Mouse (Mus musculus) gastrocnemius, adult 2 months (tissue): Measurements from ENCODE around the gene Casp9. TPM values are rescaled to one million over a fixed set of nuclear protein-coding genes. Genes with fewer than 3 reads are reported as not detected.

Experiments
- DNase-seq: peaks from one replicate; pipeline ENCODE4 v3.0.0; 2022
- H3K27ac ChIP-seq: fragments of 200-600 bp; 2 replicates; pipeline ENCODE4 v1.8.1; 2022; ENCODE audit warnings: mild to moderate bottlenecking
- H3K4me3 ChIP-seq: fragments of 200-600 bp; 2 replicates; pipeline ENCODE4 v1.8.1; 2022; ENCODE audit warnings: mild to moderate bottlenecking, moderate library complexity
- CTCF ChIP-seq: fragments of 200-600 bp; IDR thresholded peaks from 2 replicates; pipeline ENCODE4 v1.8.1; 2022; ENCODE audit warnings: antibody characterized with exemption, mild to moderate bottlenecking, moderate library complexity
- intact Hi-C: fragments of 180-260 bp; cut with DNase I; formaldehyde crosslinking; loops from one replicate; pipeline ENCODE4 v1.15.1; 2025
- long read RNA-seq, 2 experiments: library from polyadenylated mRNA; stranded (forward); transcript quantifications; one replicate each; pipeline ENCODE4 v2.0.0; 2021
- total RNA-seq, 2 experiments: library from RNA; stranded (reverse); gene quantifications; 2 replicates each; pipeline ENCODE4 v1.2.3; 2021

Casp9 gene
- 1 to 10 TPM; 2.2 to 2.5 TPM for total RNA-seq
- long read RNA-seq, experiment 1, partial matches to known transcripts, result 1 of 4 reads
- long read RNA-seq, experiment 1, other reads (novel, unspliced or antisense), result 1 of 4 reads
- long read RNA-seq, experiment 2, transcript Casp9-201 (9 exons, 3,897 nt), result major isoform, 6 of 8 reads
- long read RNA-seq, experiment 2, partial matches to known transcripts, result 0 of 8 reads
- long read RNA-seq, experiment 2, other reads (novel, unspliced or antisense), result 2 of 8 reads

DNA sequence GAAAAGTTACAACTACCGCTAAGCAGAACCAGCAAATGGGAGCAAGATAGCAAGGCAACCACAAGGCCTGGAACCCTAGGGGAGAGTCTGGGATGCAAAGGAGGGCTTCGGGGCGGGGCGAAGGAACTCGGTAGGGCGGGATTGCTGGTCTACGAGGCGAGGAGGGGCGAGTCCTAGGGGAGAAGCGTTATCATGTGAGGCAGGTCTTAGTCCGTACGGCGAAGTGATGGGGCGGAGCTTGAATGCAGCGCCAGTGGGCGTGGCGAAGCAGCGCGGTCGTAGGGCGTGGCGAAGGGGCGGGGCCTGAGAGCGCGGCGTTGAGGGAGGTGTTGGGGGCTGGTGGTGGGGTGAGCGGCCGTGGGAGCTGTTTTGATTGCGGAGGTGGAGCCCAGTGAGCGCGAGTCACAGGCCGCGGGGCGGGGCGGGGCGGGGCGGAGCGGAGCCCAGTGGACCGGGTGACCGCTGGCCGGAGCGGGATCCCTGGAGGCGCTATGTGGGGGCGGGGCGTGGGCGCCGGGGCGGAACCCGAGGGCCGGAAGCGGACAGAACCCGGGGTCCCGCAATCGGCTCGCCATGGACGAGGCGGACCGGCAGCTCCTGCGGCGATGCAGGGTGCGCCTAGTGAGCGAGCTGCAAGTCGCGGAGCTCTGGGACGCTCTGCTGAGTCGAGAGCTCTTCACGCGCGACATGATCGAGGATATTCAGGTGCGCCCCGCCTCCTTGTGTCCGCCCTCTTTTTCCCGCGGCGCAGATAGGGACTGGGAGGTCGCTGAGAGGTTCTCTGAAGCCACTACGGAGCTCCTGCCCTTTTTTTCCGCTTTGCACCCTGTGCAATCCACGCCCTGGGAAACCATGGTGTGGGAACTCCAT, at the start of gene Casp9:
Casp9 (plus strand) TSS at position 331 of the 870 bp plus-strand sequence.
- intact Hi-C loops, result loop anchor here (5.0 kb wide), 1 partner anchor 71 kb away; the partner anchor contains the start of gene Ddi2
- peak within 1 kb of the TSS; percentile 98 for H3K4me3 ChIP-seq
- DNase-seq, result peak; percentile 98
- H3K27ac ChIP-seq, result peak within 1 kb of the TSS; percentile 94
- no peak; the same call in 1 of the 2 replicates for TF ChIP-seq CTCF

DNA sequence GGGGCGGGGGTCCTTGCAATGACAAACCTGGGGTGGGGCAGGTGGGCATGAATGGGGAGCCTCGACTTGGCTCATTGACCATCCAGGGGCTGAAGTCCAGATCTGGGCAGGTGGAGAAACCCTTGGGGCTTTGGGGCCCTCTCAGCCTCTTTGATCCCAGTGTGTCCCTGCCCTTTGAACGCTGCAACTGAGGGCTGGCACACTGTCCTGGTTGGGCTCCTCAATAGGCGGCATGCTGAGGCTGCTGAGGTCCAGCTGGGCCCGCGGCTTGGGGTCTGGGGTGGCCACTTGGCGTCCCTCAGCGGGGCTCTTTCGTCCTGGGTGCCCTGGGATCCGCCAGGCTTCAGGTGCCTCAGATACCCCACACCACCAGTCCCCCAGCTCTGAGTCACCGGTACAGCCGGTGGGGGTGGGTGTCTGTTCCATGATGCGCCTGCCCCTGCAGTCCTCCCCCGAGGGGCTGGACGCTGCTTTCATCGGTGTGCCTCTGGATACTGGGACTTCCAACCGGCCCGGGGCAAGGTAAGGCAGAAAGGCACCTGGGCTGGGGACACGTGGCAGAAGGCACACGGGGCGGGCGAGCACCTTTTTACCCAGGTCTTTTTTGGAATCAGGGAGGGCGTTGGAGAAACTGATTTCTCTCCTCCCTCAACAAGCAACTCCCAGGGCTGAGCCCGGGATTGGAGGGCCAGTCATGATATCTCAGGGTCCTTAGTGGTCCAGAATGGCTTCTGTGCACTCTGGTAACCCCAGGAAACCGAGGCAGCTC, 46.6 kb upstream of the Casp9 start, which contains the start of gene Agmat:
Agmat (plus strand) TSS at position 95 of the 769 bp plus-strand sequence.
- intact Hi-C loops, result no loop called here
- no peak within 1 kb of the TSS for H3K4me3 ChIP-seq
- TF ChIP-seq CTCF, result no peak
- H3K27ac ChIP-seq, result no peak within 1 kb of the TSS
- no peak for DNase-seq

- Histone ChIP-seq H3K27ac (peak overlapping the region; percentile 83), H3K4me3 (peak overlapping the region; percentile 19; the same call in 1 of the 2 replicates)
- DNase-seq, result peak; percentile 82
- no peak for TF ChIP-seq CTCF
- intact Hi-C loops, result no loop called here
Measured at GRCm38 (mm10) chr4:141749557-141749956, 43.9 kb upstream of the Casp9 start.

GRCm38 (mm10) chr4:141750826-141751225, 42.6 kb upstream of the Casp9 start:
- Histone ChIP-seq H3K4me3 (no peak overlapping the region), H3K27ac (peak overlapping the region; percentile 16; the same call in 1 of the 2 replicates)
- intact Hi-C loops, result no loop called here
- no peak for DNase-seq
- TF ChIP-seq CTCF, result no peak

GRCm38 (mm10) chr4:141751419-141752075, 41.9 kb upstream of the Casp9 start:
- no peak for TF ChIP-seq CTCF
- H3K4me3 ChIP-seq, result no peak overlapping the region
- intact Hi-C loops, result no loop called here
- H3K27ac ChIP-seq, result peak overlapping the region; percentile 16; the same call in 1 of the 2 replicates
- no peak for DNase-seq

GRCm38 (mm10) chr4:141752076-141752421, 41.4 kb upstream of the Casp9 start:
- no peak overlapping the region for H3K27ac ChIP-seq
- no peak for TF ChIP-seq CTCF
- DNase-seq, result no peak
- intact Hi-C loops, result no loop called here
- no peak overlapping the region for H3K4me3 ChIP-seq

DNA sequence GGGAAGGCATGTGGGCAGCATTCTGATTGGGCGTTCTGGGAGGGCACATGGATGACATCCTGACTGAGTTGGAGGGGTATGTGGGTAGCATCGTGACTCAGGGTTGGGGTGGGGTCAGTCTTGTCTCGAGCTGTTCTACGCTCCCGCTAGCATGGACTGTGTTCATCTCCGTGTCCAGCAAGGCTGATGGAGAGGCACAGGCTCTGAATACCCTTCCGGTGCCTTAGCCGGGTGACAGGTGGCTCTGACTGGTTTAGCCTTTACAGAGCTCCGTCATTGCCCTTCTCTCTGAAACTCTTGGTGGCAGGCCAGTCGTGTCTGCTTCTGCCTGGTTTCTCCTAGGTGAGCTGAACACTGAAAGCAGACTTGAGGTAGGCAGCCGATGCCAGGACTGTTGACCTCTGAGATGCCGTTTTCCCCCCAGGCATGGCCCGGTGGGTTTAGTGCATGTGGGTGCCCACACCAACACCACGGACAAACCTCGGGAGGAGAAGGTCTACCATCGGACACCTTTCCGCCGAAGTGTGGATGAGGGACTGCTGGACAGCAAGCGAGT, 38.0 kb upstream of the Casp9 start:
- DNase-seq, result no peak
- TF ChIP-seq CTCF, result no peak
- intact Hi-C loops, result no loop called here
- H3K4me3 ChIP-seq, result no peak overlapping the region
- no peak overlapping the region for H3K27ac ChIP-seq

DNA sequence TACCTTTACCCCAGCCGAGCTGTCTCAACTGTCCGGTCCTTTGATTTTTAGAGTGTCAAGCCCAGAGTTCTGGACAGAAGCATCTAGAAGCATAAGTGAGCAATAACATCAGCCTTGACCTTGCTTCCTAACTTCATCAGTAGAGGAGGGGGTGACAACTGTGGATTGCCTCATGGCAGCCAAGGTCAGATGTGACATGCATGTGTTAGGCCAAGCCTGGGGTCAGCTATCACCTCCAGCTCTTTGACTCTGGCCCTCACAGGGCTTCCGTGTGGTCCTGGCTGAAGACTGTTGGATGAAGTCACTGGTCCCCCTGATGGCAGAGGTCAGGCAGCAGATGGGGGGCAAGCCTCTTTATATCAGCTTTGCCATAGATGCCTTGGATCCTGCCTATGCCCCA, 36.3 kb upstream of the Casp9 start:
- DNase-seq, result no peak
- Histone ChIP-seq H3K27ac (no peak overlapping the region), H3K4me3 (no peak overlapping the region)
- intact Hi-C loops, result no loop called here
- no peak for TF ChIP-seq CTCF

GRCm38 (mm10) chr4:141758874-141759542, 34.4 kb upstream of the Casp9 start:
- TF ChIP-seq CTCF, result no peak
- DNase-seq, result no peak
- intact Hi-C loops, result no loop called here

DNA sequence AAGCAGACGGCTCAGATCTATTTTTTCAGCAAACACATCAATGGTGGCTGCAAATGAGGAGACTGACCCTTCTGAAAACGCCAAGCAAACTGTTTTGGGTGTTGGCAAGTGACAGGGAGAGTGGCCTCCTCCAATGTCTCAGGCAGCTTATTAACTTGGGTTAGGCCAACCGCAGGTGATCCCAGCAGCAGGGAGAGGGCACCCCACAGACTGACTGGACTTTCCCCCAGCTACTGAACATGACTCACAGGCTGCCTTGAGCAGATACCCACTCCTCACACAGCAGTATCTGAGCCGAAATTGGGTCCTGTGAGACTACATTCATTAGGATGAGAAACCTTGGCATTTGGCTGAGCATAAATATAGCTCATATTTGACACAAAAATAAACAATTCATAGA, 32.5 kb upstream of the Casp9 start:
- no peak for TF ChIP-seq CTCF
- no peak for DNase-seq
- intact Hi-C loops, result no loop called here
- Histone ChIP-seq H3K27ac (no peak overlapping the region), H3K4me3 (no peak overlapping the region)

More at GRCm38 (mm10) chr4:141758874-141759542, 34.4 kb upstream of the Casp9 start:
- Histone ChIP-seq H3K4me3 (no peak overlapping the region), H3K27ac (no peak overlapping the region)

DNA sequence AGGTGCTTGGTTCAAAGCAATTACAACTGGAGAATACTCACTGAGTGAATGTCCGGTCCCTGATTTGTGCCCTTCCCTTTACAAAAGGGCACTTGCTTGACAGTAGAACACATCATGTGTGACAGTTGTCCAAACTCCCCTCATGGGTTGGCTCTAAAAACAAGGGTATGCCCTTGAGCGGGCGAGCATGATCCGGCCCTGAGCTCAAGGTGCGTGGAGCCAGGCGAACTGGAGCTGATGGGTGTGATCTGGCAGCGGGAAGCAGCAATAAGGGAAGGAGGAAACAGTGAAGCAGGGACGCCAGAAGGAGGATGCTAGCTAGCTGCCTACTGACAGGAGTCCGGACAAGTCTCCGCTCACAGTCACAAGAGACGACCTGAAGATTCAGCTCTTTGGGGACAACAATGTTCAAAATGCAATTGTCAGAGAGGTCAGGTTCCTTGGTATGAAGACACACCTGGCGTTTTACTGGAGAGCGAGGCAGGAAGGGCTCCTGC, 31.3 kb upstream of the Casp9 start:
- DNase-seq, result no peak
- TF ChIP-seq CTCF, result no peak

More for the DNA sequence above, 31.3 kb upstream of the Casp9 start:
- Histone ChIP-seq H3K4me3 (no peak overlapping the region), H3K27ac (no peak overlapping the region)
- intact Hi-C loops, result no loop called here
